Mouse (Mus musculus) liver, adult 2 months (tissue): ENCODE data around the gene Cers1.

ENCODE experiments used
- CTCF ChIP-seq: fragments of 200-500 bp; IDR thresholded peaks from 2 replicates; pipeline ENCODE4 v1.5.1; 2011; ENCODE audit warnings: low read depth, low read length, control low read depth
- POLR2A ChIP-seq: fragments of 200-500 bp; IDR thresholded peaks from 2 replicates; pipeline ENCODE4 v1.6.1; 2011; ENCODE audit warnings: low read length, control low read depth; ENCODE audit not compliant: insufficient read depth; ENCODE audit errors: extremely low read depth

- TF ChIP-seq CTCF = no peak
- TF ChIP-seq POLR2A = no peak
Measured at GRCm38 (mm10) chr8:70354004-70354403, 38.4 kb downstream of the Cers1 start.
